Mouse (Mus musculus): Measurements from ENCODE around the gene Nudt12.

Gene Nudt12

GRCm38 (mm10) chr17:59013091-59013459 lies at the start of gene Nudt12:
Gene Nudt12 (minus strand): TSS chr17:59013372.
- DNase-seq (ENCODE audit: low spot score in 2 of 2) = peak; percentile 60 to 72

DNA sequence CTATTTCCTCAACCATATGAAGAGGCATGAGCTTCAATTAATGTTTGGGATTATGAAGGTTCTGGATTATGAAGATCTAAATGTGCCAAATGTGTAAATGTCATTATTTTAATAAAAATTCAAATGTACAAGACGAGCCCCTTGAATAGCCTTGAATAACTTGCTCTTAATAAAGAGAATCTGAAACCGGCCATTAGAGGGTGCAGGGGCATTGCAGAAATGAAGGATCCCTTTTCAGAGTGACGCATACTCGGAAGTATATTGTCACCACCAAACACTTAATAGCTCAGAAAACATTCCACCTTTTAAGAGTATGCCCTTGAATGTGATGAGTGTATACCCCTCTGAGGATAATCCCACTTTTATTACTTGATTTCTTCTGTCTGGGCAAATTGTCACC lies 40.1 kb upstream of the Nudt12 start:
- DNase-seq (ENCODE audit: low spot score in 2 of 2) = no peak

DNA sequence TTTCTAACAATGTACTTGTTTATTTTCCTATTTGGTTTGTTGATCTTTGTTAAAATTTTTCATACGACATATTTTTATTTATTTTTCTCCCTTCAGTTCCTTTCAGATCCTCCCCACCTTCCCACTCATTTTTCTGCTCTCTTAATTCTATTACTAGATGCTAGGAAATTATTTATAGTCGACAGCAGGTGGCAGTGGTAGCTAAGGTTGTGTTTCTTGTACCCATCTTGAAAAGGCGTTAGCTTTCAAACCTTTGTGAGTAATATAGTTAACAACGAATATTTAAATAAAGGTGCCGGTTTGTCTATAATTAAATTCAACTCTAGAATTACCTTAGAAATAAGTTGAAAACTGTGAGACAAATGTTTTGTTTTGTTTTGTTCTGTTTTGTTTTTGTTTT lies 26.6 kb upstream of the Nudt12 start:
- peak; percentile 23 to 33 for DNase-seq (ENCODE audit: low spot score in 2 of 2)

DNA sequence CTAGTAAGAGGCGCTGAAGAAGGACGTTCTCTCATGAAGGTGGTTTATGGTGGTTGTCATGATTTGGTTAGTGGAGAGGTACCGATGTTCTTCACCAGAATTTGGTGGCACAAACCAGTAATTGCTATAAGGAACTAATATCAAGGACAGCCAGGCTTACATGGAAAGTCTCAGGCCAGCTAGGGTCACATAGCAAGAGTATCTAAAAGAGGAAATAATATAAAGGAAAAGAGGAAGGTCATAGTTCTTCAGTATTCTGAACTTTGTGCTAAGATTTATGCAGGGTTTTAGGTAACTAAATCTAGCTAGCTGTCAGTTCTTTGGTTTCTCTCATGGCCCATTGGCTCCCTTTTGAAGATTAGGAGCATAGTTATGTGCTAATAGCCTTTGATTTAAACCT lies 20.3 kb upstream of the Nudt12 start:
- no peak for DNase-seq (ENCODE audit: low spot score in 2 of 2)

DNA sequence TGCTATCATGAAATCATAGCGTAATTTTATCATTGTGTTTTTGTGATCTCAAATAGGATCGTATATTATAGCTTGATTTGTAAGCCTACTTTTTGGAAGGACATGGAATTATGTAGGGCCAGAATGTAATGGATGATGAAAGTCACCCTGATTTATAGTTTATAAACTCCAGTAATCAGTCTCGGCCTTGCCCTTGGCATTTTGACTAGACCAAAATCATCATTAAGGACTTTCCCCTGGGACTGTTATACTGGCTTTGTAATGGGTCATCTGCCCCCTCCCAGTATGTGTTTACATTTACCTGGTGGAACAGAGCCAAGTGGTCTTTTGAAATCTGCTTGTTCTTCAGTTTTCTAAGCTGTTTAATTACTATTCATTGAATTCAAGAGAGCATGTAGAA lies 13.2 kb upstream of the Nudt12 start:
- no peak for DNase-seq (ENCODE audit: low spot score in 2 of 2)

- DNase-seq (ENCODE audit: low spot score in 2 of 2) = no peak
These were observed 11.3 kb upstream of the Nudt12 start for GRCm38 (mm10) chr17:59024502-59024901.

GRCm38 (mm10) chr17:59023971-59024370 lies 10.8 kb upstream of the Nudt12 start:
- DNase-seq (ENCODE audit: low spot score in 2 of 2) = no peak

DNA sequence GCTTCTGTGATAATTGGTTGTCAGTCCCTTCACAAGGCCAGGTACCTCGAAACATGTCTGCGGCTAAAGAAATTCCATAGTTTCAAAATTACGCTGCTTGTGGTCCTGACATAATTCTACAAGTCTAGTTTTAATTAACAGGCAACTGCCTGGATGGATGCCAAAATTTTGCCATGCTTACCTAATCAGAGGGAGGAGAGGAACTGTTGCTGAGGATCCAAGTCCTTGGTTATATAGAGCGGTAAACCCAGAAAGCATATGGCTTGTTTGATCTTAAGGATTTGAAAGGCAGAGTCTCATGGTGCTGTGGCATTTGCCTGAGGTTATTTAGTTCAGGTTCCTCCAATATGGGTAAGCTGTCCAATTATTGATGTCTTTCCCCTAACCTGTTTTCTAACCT lies 5.5 kb upstream of the Nudt12 start:
- no peak for DNase-seq (ENCODE audit: low spot score in 2 of 2)

DNA sequence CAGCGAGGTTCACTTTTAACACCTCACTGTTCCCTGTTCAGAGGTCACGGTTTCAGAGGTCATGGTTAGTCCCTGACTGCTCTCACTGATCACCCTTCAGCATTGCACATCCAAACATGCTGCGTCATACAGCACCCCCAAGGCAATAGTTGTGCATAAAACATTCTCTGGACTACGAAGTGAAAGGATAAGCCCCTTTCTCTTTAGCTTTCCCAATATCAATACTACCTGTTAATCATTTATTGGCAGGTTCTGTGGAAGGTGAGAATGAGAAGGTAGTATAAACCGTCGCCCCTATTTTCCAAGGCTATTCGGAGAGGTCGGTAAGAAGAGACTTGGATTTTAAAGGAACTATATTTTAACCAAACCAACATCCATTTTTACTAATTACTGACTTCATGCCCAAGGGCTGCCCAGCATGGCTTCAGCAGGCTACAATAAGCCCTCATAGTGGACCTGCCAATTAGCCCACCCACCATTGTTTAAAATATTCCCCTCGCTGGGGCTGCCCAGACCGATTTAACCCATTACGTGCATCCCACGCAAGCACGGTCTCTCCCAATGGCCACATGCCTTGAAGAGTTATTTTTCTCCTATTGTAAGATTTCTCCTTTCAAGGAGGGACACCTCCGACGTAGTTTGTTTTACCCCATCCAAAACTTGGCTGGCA lies 616 bp downstream of the Nudt12 start:
- DNase-seq (ENCODE audit: low spot score in 2 of 2) = no peak

DNA sequence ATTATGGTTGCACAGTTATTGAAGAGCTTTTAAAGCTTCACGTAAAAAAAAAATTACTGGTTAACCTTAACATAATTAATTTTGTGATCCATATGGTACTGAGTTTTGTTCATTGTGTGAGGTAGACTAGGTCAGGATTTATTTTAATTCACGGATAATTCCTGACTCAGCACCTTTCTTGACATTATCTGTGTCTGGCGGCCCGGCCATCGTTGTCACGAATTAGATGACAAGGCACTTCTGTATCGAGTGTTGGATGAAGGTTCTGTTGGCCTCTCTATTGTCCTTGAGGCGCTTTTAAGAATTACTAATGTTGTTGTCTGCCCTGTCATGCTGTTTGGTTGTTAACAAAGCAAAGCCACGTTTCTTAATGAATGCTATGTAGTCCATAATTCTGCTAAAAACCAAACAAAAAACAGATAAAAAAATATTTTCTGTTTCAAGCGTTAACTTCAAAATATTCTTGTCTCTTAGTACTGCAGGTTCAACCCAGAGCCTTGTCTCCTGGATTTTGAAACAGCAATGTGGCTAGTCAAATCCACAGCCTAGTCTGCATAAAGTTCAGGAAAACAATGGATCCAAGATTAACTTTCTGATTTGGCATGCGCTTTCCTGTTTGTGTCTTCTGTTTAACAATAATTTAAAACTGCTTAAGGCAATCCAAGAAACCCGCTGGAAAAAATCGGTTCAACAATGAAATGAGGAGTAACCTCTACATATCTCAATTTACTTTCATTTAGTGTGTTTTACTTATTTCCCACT lies 1.4 kb downstream of the Nudt12 start:
- no peak for DNase-seq (ENCODE audit: low spot score in 2 of 2)

DNA sequence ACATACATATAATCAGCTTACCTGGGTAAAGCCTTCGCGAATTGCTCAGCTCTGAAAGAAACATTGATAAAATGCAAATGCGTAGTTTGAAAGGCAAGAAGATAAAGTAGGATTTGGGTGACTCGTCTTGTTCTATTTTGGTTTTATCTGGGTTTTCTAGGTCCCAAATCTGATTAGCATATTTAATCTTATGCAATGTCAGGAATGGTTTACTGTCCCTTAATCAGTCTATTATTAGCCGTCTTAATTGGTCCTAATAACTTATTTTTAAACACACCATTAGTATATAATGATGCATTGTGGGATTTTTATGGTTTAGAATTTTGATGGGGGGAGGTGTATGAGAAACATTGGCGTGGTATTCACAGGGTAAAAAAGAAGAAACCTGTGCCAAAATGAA lies 21.9 kb downstream of the Nudt12 start, which contains the start of gene Pdzph1:
TSS of gene Pdzph1 (minus strand) at position 101 of the 400 bp plus-strand sequence.
- no peak for DNase-seq (ENCODE audit: low spot score in 2 of 2)

GRCm38 (mm10) chr17:58973237-58973636 lies 39.9 kb downstream of the Nudt12 start:
- no peak for DNase-seq (ENCODE audit: low spot score in 2 of 2)

DNA sequence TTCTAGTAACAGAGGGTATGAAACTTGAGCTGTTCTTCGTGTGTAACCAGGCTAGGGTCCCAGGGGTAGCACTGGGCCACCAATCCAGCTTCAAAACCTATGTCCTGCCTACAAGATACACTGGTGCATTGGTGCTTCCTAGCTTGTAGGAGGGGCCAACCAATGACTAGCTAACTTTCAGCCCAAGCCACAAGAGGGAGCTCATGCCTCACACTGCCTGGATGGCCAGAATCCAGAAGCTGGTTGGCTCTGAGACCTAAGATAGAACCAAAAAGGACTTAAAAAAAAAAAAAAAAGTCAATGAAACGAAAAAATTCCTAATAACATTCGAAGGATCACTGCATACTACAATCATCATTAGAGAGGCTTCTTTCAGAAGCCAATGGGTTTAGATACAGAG lies 53.3 kb downstream of the Nudt12 start:
- peak; percentile 39 to 41 for DNase-seq (ENCODE audit: low spot score in 2 of 2)

DNA sequence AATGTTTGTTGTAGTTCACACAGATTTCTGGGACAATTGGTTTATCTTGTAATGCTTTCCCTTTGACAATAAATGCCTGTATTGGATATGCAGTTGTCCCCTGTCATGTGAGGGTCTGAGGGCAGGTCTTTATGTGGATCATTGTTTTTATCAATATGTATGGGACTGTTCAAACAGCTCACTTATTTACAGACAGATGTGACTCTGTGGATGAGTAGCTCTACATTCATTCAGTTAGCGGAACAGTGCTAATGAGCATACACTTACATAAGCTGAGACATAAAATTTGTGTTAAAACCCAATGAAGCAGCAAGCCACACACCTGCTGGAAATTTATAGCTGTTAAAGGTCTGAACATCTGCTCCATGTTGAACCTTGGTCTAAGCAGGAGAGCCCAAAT lies 56.1 kb downstream of the Nudt12 start:
- DNase-seq (ENCODE audit: low spot score in 2 of 2) = no peak
